9 mouse cellular contexts compared by ENCODE assay signal in the genomic region with DNA sequence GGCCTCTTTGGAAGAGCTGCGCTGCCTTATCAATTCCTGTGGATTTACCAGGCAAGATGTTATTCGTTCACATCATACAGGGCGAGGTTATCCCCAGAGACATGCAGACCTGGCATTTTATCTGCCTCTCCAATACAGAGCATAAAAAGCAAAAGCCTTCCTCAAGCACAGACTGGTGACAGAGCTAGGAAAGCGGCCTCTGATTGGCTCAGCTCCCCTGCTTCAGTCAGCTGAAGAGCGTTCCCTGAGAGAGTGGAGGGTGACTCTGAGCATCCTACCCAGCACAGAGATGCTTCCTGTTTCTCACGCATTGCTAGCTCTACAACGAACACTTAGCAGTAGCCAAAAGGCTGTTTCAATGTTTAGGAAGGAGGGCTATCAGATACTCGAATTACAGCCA.
A peak's percentile ranks its signal among the peaks of the same experiment; 100 is the strongest.
DNase-seq lines count a peak whose midpoint lies in the region; ATAC-seq lines count a peak whose summit lies in the region.
"Had no signal": no experiment of that assay in that cellular context is flagged by ENCODE, and none has a peak within 500 bp of the region (broad histone marks: within the 10 kb centered on the region; RNA-seq: fewer than 3 reads in every experiment).

No protein-coding gene starts in this region.

- H3K9me3 ChIP-seq in heart, embryonic 11.5 days (replicated peaks; ENCODE audit: control insufficient read depth, low read length): peaks cover under 1% of the 10 kb centered on the region; the same call in 1 of the 2 replicates
- H3K9me3 ChIP-seq in hindbrain, embryonic 13.5 days: no peaks in the 10 kb centered on the region
- H3K9me3 ChIP-seq: limb, embryonic 15.5 days had no signal

- 40% methylated on average over 8 of the region's 8 CpGs for WGBS in heart, embryonic 11.5 days (ENCODE audit: insufficient replicate concordance)
- 26% methylated on average over 8 of the region's 8 CpGs for WGBS in hindbrain, embryonic 13.5 days

- no peak overlapping the region for H3K9ac ChIP-seq in heart, embryonic 11.5 days (ENCODE audit: low read depth, low read length)
- peak overlapping the region; percentile 73 for H3K9ac ChIP-seq in hindbrain, embryonic 13.5 days
- H3K9ac ChIP-seq: limb, embryonic 15.5 days had no signal

- ATAC-seq in heart, embryonic 11.5 days (replicated peaks; ENCODE audit: insufficient number of reproducible peaks, low FRiP score, low TSS enrichment): no peak
- peak; percentile 98 for ATAC-seq in hindbrain, embryonic 13.5 days (ENCODE audit: low FRiP score)

- no peak overlapping the region for H3K4me3 ChIP-seq in heart, embryonic 11.5 days (ENCODE audit: low read depth, low read length)
- H3K4me3 ChIP-seq in hindbrain, embryonic 13.5 days: peak overlapping the region; percentile 57
- H3K4me3 ChIP-seq: limb, embryonic 15.5 days had no signal

- no peaks in the 10 kb centered on the region for H3K36me3 ChIP-seq in heart, embryonic 11.5 days (ENCODE audit: control insufficient read depth, insufficient read depth, low read length)
- peaks cover 6% of the 10 kb centered on the region for H3K36me3 ChIP-seq in hindbrain, embryonic 13.5 days
- H3K36me3 ChIP-seq: limb, embryonic 15.5 days had no signal

- no peak overlapping the region for H3K27ac ChIP-seq in heart, embryonic 11.5 days (ENCODE audit: low read depth, low read length)
- peak overlapping the region; percentile 91 for H3K27ac ChIP-seq in hindbrain, embryonic 13.5 days
- H3K27ac ChIP-seq: limb, embryonic 15.5 days had no signal

- H3K27me3 ChIP-seq in heart, embryonic 11.5 days (ENCODE audit: control insufficient read depth, insufficient read depth, low read length): no peaks in the 10 kb centered on the region
- no peaks in the 10 kb centered on the region for H3K27me3 ChIP-seq in hindbrain, embryonic 13.5 days
- H3K27me3 ChIP-seq: limb, embryonic 15.5 days had no signal

- DNase-seq in heart, adult 11 months: peak; percentile 96
- DNase-seq in cerebellum, postnatal 25 days: peak; percentile 82 to 86
- peak; percentile 34 for DNase-seq in left cerebral cortex, postnatal 4 days
- peak; percentile 63 to 71 for DNase-seq in right cerebral cortex, postnatal 36 days (ENCODE audit: low spot score in 2 of 2)
- no peak for DNase-seq in testis, postnatal 10 days (ENCODE audit: low spot score)
- DNase-seq in thymus, postnatal 0 days (ENCODE audit: low spot score): no peak

- H3K4me1 ChIP-seq in heart, embryonic 11.5 days (ENCODE audit: control insufficient read depth, insufficient read depth, low read length): no peaks in the 10 kb centered on the region; the same call in 1 of the 2 replicates
- peaks cover 32% of the 10 kb centered on the region for H3K4me1 ChIP-seq in hindbrain, embryonic 13.5 days (replicated peaks)
- H3K4me1 ChIP-seq: limb, embryonic 15.5 days had no signal

- intact Hi-C loops in left cerebral cortex, postnatal 4 days (cut with DNase I): no loop called here

- H3K4me2 ChIP-seq in heart, embryonic 11.5 days: no peak overlapping the region
- H3K4me2 ChIP-seq in hindbrain, embryonic 13.5 days: peak overlapping the region; percentile 72
- H3K4me2 ChIP-seq: limb, embryonic 15.5 days had no signal

Comparison
In these comparisons a context has a peak if more than half of its experiments do, and no peak if none do; other contexts are left out.
1. DNase-seq: peak in heart, adult 11 months (single experiment), cerebellum, postnatal 25 days (2 of 2), left cerebral cortex, postnatal 4 days (single experiment) and right cerebral cortex, postnatal 36 days (2 of 2); none in testis, postnatal 10 days (single experiment) and thymus, postnatal 0 days (single experiment).